Mouse (Mus musculus) lung, embryonic 15.5 days (tissue): Measurements from ENCODE around the gene Lcmt2. TPM values are rescaled to one million over a fixed set of nuclear protein-coding genes. Genes with fewer than 3 reads are reported as not detected.

Source experiments
- ATAC-seq: fragments of 200-750 bp; cut with Nextera tagmentation; 2 replicates; pipeline ENCODE4 v1.8.0; 2017; ENCODE audit warnings: moderate number of reproducible peaks, borderline replicate concordance; ENCODE audit not compliant: low FRiP score, low TSS enrichment; ENCODE audit errors: extremely low read depth
- H3K27ac ChIP-seq: fragments of 300-500 bp; sonication (generic); 2 replicates; pipeline ENCODE4 v1.5.1; 2015; ENCODE audit warnings: moderate library complexity, mild to moderate bottlenecking, inconsistent platforms
- H3K27me3 ChIP-seq: fragments of 300-500 bp; sonication (generic); 2 replicates; pipeline ENCODE4 v1.6.1; 2015; ENCODE audit warnings: inconsistent platforms
- H3K36me3 ChIP-seq: fragments of 300-500 bp; sonication (generic); 2 replicates; pipeline ENCODE4 v1.6.1; 2015; ENCODE audit warnings: inconsistent platforms
- H3K4me1 ChIP-seq: fragments of 300-500 bp; sonication (generic); 2 replicates; pipeline ENCODE4 v1.6.1; 2015; ENCODE audit warnings: inconsistent platforms
- H3K4me2 ChIP-seq: fragments of 300-500 bp; sonication (generic); 2 replicates; pipeline ENCODE4 v1.6.1; 2015; ENCODE audit warnings: inconsistent platforms, mild to moderate bottlenecking, moderate library complexity
- H3K4me3 ChIP-seq: fragments of 300-500 bp; sonication (generic); 2 replicates; pipeline ENCODE4 v1.5.1; 2015; ENCODE audit warnings: mild to moderate bottlenecking, inconsistent platforms
- H3K9ac ChIP-seq: fragments of 300-500 bp; sonication (generic); 2 replicates; pipeline ENCODE4 v1.6.1; 2015; ENCODE audit warnings: inconsistent platforms
- H3K9me3 ChIP-seq: fragments of 300-500 bp; sonication (generic); 2 replicates; pipeline ENCODE4 v1.6.1; 2016; ENCODE audit warnings: inconsistent platforms
- WGBS: fragments of 180-500 bp; shearing (Covaris S2); methylation state at CpG from one replicate; pipeline ENCODE4 v1.1.7; 2015; 5-methylcytosine and 5-hydroxymethylcytosine counted together
- polyA plus RNA-seq: library from polyadenylated mRNA; unstranded; fragments of >200 nt; fragmentation: Nextera tagmentation; extraction: Ambion mirVana; gene quantifications from 2 replicates; pipeline ENCODE4 v1.2.1, GENCODE M21; 2015

Gene Lcmt2
- 24.7 and 26.1 TPM in 2 replicates for polyA plus RNA-seq

GRCm38 (mm10) chr2:121140018-121140882 is at the start of gene Lcmt2, which contains the start of gene Adal:
TSS of gene Lcmt2 (minus strand) at chr2:121140653.
TSS of gene Adal (plus strand) at chr2:121140428.
- Histone ChIP-seq H3K27ac (peak within 1 kb of the TSS; percentile 100), H3K36me3 (peaks cover 17% of the 10 kb centered on the region), H3K4me2 (peak within 1 kb of the TSS; percentile 87), H3K4me1 (peaks cover 26% of the 10 kb centered on the region), H3K9me3 (no peaks in the 10 kb centered on the region), H3K9ac (peak within 1 kb of the TSS; percentile 84), H3K27me3 (no peaks in the 10 kb centered on the region), H3K4me3 (peak within 1 kb of the TSS; percentile 65)
- peak; percentile 94 for ATAC-seq
- 1% methylated on average over 82 of the region's 87 CpGs for WGBS

DNA sequence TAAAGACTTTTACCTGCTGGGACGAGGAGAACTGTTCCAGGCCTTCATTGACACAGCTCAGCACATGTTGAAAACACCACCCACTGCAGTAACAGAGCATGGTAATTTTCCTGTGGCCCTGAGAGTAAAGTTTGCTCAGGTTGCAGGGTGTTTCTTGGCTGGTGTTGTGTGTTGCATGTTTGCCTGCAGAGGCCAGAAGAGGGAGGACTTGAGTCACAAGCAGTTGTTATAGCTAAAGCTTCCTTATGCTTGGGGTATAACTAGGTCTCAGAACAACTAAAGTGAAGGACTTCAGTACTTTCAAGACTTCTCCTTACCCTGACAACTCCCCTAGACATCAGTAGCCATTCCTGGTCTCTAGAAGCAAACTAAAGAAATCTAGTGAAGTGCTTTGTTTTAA is 48.1 kb upstream of the Lcmt2 start:
- Histone ChIP-seq H3K27me3 (no peaks in the 10 kb centered on the region), H3K9me3 (no peaks in the 10 kb centered on the region), H3K4me1 (no peaks in the 10 kb centered on the region), H3K4me2 (no peak overlapping the region), H3K27ac (no peak overlapping the region), H3K4me3 (no peak overlapping the region), H3K36me3 (peaks cover 79% of the 10 kb centered on the region), H3K9ac (no peak overlapping the region)
- no peak for ATAC-seq
- WGBS = 78% methylated on average over 1 of the region's 1 CpGs

GRCm38 (mm10) chr2:121184142-121184541 is 43.7 kb upstream of the Lcmt2 start:
- ATAC-seq = no peak
- H3K4me1 ChIP-seq = no peaks in the 10 kb centered on the region
- H3K9me3 ChIP-seq = no peaks in the 10 kb centered on the region
- no peak overlapping the region for H3K4me3 ChIP-seq
- H3K4me2 ChIP-seq = no peak overlapping the region
- no peak overlapping the region for H3K27ac ChIP-seq
- no peaks in the 10 kb centered on the region for H3K27me3 ChIP-seq
- H3K9ac ChIP-seq = no peak overlapping the region
- H3K36me3 ChIP-seq = peaks cover 59% of the 10 kb centered on the region
- WGBS = 90% methylated on average over 7 of the region's 7 CpGs

DNA sequence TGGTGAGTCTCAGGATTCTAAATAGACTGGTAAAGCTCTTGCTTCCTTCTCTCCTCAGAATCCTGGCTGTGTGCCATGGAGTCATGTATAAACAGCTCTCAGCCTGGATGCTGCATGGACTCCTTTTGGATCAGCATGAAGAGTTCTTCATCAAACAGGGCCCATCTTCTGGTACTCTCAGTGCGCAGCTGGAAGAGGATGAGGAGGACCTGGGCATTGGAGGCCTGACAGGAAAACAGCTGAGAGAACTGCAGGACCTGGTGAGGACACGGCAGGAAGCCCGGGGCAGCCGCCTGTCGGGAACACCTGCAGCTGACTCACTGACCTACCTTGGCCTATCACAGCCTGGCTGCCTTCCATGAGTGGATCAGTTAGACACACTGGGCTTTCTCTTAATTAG is 43.0 kb upstream of the Lcmt2 start:
- Histone ChIP-seq H3K27me3 (no peaks in the 10 kb centered on the region), H3K9me3 (no peaks in the 10 kb centered on the region), H3K9ac (no peak overlapping the region), H3K36me3 (peaks cover 59% of the 10 kb centered on the region), H3K27ac (no peak overlapping the region), H3K4me1 (no peaks in the 10 kb centered on the region), H3K4me3 (no peak overlapping the region), H3K4me2 (no peak overlapping the region)
- 79% methylated on average over 5 of the region's 5 CpGs for WGBS
- ATAC-seq = no peak

DNA sequence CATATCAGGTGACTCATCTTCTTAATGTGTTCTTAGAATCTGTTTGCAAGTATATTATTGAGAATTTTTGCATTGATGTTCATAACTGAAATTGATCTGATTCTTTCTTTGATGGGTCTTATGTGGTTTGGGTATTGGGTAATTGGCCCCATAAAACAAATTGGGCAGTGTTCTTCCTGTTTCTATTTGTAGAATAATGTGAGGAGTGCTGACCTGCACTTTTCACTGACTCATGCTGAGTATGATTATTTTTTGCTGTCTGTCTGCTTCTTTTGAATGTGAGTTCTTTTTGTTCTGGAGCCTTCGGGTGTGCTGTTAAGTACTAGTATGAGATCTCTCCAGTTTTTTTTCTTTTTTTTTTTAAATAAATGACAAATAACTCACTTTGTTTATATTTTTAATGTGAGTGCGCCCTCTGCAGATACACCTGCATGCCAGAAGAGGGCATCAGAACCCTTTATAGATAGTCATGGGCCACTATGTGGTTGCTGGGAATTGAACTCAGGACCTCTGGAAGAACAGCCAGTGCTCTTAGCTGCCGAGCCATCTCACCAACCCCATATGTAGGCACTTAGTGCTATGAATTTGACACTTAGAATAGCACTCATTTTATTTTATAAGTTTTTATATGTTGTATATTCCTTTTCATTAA is 38.5 kb upstream of the Lcmt2 start:
- Histone ChIP-seq H3K4me2 (no peak overlapping the region), H3K27me3 (no peaks in the 10 kb centered on the region), H3K4me3 (no peak overlapping the region), H3K9ac (no peak overlapping the region), H3K27ac (no peak overlapping the region), H3K9me3 (no peaks in the 10 kb centered on the region), H3K4me1 (no peaks in the 10 kb centered on the region), H3K36me3 (peaks cover 60% of the 10 kb centered on the region)
- WGBS = 88% methylated on average over 3 of the region's 3 CpGs
- no peak for ATAC-seq

GRCm38 (mm10) chr2:121170980-121171742 is 30.7 kb upstream of the Lcmt2 start, which contains the start of gene Zscan29:
TSS of gene Zscan29 (minus strand) at chr2:121171125.
- Histone ChIP-seq H3K4me3 (peak within 1 kb of the TSS; percentile 70), H3K9me3 (no peaks in the 10 kb centered on the region), H3K27ac (peak within 1 kb of the TSS; percentile 91), H3K4me2 (peak within 1 kb of the TSS; percentile 74), H3K4me1 (peaks cover 18% of the 10 kb centered on the region), H3K36me3 (peaks cover 26% of the 10 kb centered on the region), H3K9ac (peak within 1 kb of the TSS; percentile 86), H3K27me3 (no peaks in the 10 kb centered on the region)
- ATAC-seq = peak; percentile 96
- under 1% methylated on average over 66 of the region's 66 CpGs for WGBS

- Histone ChIP-seq H3K27me3 (no peaks in the 10 kb centered on the region), H3K9me3 (no peaks in the 10 kb centered on the region), H3K9ac (peak within 1 kb of the TSS; percentile 86), H3K4me2 (peak within 1 kb of the TSS; percentile 74), H3K27ac (peak within 1 kb of the TSS; percentile 91), H3K36me3 (peaks cover 25% of the 10 kb centered on the region; the same call in 1 of the 2 replicates), H3K4me3 (peak within 1 kb of the TSS; percentile 70), H3K4me1 (peaks cover 18% of the 10 kb centered on the region)
- under 1% methylated on average over 38 of the region's 38 CpGs for WGBS
- ATAC-seq = peak; percentile 47
Observed at GRCm38 (mm10) chr2:121170481-121170971, 30.1 kb upstream of the Lcmt2 start, which contains the start of gene Tubgcp4. TSS of gene Tubgcp4 (plus strand) at chr2:121170654.

- peaks cover 20% of the 10 kb centered on the region; the same call in 1 of the 2 replicates for H3K36me3 ChIP-seq
- peak overlapping the region; percentile 74 for H3K4me2 ChIP-seq
- H3K9ac ChIP-seq = peak overlapping the region; percentile 86
- no peak for ATAC-seq
- peaks cover 18% of the 10 kb centered on the region for H3K4me1 ChIP-seq
- H3K27ac ChIP-seq = peak overlapping the region; percentile 91; the same call in 1 of the 2 replicates
- H3K9me3 ChIP-seq = no peaks in the 10 kb centered on the region
- WGBS = 3% methylated on average over 9 of the region's 9 CpGs
- H3K4me3 ChIP-seq = peak overlapping the region; percentile 70
- no peaks in the 10 kb centered on the region for H3K27me3 ChIP-seq
Observed at GRCm38 (mm10) chr2:121169902-121170301, 29.4 kb upstream of the Lcmt2 start.

DNA sequence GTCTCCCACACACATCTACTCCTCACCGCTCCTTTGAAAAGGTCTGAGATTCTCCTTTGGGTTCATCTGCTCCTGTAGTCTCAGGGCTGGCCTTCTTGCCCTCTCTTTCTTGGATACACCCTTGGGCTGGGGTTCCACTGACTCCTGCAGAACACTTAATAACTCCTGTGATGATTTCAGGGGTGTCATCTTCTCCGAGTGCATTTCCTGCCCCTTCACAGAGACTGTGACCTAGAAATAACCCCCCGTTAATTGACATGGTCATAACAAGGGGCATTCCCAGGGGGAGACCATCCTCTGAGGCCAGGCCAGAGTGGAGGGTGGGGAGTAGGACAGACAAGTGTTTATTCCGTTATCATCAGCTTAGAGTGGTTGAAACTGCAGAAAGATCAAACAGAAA is 28.7 kb upstream of the Lcmt2 start:
- Histone ChIP-seq H3K4me1 (peaks cover 18% of the 10 kb centered on the region), H3K27ac (no peak overlapping the region), H3K36me3 (peaks cover 19% of the 10 kb centered on the region; the same call in 1 of the 2 replicates), H3K27me3 (no peaks in the 10 kb centered on the region), H3K4me2 (peak overlapping the region; percentile 74), H3K4me3 (peak overlapping the region; percentile 70), H3K9me3 (no peaks in the 10 kb centered on the region), H3K9ac (peak overlapping the region; percentile 86; the same call in 1 of the 2 replicates)
- ATAC-seq = no peak
- 28% methylated on average over 4 of the region's 4 CpGs for WGBS

DNA sequence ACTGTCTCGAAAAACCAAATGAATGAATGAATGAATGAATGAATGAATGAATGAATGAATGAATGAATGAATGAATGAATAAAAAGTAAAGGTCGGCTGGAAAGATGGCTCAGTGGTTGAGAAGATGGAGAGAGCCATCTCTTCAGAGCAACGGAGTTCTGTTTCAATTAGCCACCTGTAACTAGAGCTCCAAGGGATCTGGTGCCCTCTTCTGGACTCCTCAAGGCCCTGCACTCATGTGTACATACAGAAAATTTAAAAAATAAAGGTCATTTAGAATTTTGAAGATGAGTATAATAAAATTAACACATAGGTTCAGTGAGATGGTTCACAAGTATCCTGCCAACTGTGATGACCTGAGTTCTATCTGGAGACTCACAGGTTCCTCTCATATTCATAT is 12.6 kb upstream of the Lcmt2 start:
- Histone ChIP-seq H3K4me2 (no peak overlapping the region), H3K4me3 (no peak overlapping the region), H3K4me1 (no peaks in the 10 kb centered on the region), H3K27ac (no peak overlapping the region), H3K9ac (no peak overlapping the region), H3K9me3 (no peaks in the 10 kb centered on the region), H3K27me3 (no peaks in the 10 kb centered on the region), H3K36me3 (peaks cover 29% of the 10 kb centered on the region; the same call in 1 of the 2 replicates)
- 85% methylated on average over 3 of the region's 3 CpGs for WGBS
- no peak for ATAC-seq

DNA sequence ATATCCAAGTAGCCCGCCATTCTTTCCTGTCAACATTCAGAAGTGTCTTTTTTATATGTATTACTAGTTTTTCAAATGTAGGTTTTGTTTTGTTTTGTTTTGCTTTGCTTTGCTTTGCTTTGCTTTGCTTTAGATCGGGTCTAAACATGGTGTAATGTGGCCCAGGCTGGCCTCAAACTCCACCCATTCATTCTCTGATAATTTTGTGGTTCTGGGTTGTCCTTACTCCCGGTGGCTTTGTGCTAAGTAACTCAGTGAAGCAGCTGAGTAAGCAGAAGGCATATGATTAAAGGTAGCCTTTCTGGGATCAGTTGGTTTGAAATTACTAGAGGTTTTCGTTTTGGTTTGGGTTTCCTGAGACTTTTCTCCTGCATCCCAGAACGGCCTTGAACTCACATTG is 9.2 kb upstream of the Lcmt2 start:
- WGBS = 78% methylated on average over 5 of the region's 5 CpGs
- no peak for ATAC-seq
- Histone ChIP-seq H3K9ac (no peak overlapping the region), H3K4me3 (no peak overlapping the region), H3K27me3 (no peaks in the 10 kb centered on the region), H3K36me3 (peaks cover 31% of the 10 kb centered on the region; the same call in 1 of the 2 replicates), H3K4me1 (no peaks in the 10 kb centered on the region), H3K9me3 (no peaks in the 10 kb centered on the region), H3K4me2 (no peak overlapping the region), H3K27ac (no peak overlapping the region)
